Mouse (Mus musculus): ENCODE results near the gene Il1r1. TPM values are rescaled to one million over a fixed set of nuclear protein-coding genes. Genes with fewer than 3 reads are reported as not detected.

Gene Il1r1
- polyA plus RNA-seq, 1 experiment from 2014 or later, result 10.3 TPM

DNA sequence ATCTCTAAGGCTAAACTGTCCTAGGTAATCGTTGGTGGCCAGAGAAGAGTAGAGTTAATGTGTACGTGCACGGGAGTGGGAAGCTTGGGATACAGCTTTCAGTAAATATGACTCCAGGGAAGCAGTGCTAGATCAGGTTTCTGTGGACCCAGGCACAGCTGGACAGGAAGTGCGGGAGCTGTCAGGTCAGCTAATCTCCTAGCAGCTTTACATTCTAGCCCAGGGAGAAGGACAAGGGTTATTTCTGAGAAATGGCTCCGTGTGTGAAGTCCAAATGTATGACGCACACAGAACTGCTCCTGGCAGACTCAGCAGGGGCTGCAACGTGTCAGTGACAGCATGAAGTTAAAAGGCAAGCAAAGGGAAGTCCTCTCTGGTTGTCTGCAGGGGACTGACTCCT, 8.3 kb downstream of the Il1r1 start:
- Histone ChIP-seq H3K4me2 (replicated peaks) (no peak overlapping the region), H3K9me3 (replicated peaks) (no peaks in the 10 kb centered on the region)
- no peak for ATAC-seq (ENCODE audit: insufficient number of reproducible peaks, low FRiP score, low TSS enrichment, low read depth)

DNA sequence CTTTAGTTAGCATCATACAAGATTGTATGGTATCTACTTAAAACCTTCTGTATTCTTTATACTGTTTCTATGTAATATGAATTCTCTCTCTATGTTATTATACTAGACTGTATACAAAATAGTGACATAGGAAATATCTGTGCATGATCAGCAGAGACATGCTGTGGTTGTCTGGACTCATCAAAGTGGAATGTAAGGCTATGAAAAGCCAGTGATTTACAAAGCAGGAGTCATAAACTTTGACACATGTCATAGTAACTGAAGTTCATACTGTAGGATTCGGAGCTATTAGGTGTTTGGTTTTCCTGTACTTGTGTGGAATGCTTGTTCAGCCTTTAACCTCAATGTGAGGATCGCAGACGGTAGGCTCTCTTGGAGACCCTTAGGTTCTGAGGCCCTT, 8.7 kb downstream of the Il1r1 start:
- Histone ChIP-seq H3K9ac (no peak overlapping the region), H3K4me2 (replicated peaks) (no peak overlapping the region), H3K27me3 (no peaks in the 10 kb centered on the region), H3K4me1 (peaks cover 7% of the 10 kb centered on the region), H3K27ac (replicated peaks) (no peak overlapping the region), H3K4me3 (replicated peaks) (no peak overlapping the region), H3K9me3 (replicated peaks) (no peaks in the 10 kb centered on the region), H3K36me3 (no peaks in the 10 kb centered on the region)
- WGBS, result 55% methylated on average over 3 of the region's 3 CpGs
- ATAC-seq (ENCODE audit: insufficient number of reproducible peaks, low FRiP score, low TSS enrichment, low read depth), result no peak

More for the DNA sequence above, 8.3 kb downstream of the Il1r1 start:
- peaks cover 7% of the 10 kb centered on the region for H3K4me1 ChIP-seq
- no peak overlapping the region for H3K4me3 ChIP-seq (replicated peaks)
- no peak overlapping the region for H3K9ac ChIP-seq
- 32% methylated on average over 7 of the region's 7 CpGs for WGBS
- H3K36me3 ChIP-seq, result no peaks in the 10 kb centered on the region
- H3K27me3 ChIP-seq, result no peaks in the 10 kb centered on the region
- H3K27ac ChIP-seq (replicated peaks), result no peak overlapping the region

DNA sequence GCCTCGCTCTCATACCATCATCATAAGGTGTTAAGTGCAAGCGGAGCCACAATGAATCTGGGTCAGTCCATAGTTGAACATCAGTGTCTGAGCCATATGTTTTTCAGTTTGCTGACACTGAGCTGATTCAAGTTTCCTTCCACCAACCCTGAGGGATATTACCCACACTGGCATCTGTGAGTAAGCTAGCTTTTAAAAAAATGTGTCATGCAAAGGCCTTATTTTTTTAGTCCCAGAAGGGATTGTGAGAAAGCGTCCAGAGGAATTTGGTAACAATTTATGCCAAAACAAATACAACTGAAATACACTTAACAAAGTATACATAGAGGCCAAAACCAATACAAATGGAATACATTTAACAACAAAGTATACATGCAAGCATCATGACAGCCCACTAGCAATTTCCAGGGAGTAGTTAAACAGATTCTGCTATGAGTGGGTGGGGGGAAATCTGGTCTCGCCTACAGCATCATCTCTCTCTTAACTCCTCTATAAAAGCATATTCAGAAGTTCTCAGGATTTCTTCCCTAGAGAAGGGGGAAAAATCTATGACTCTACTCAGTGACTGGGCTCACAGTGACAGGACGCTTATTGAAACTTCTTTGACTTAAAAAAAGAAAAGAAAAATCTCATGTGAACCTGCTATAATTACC, 10.8 kb downstream of the Il1r1 start:
- Histone ChIP-seq H3K27me3 (no peaks in the 10 kb centered on the region), H3K9me3 (replicated peaks) (no peaks in the 10 kb centered on the region), H3K27ac (replicated peaks) (no peak overlapping the region), H3K4me3 (replicated peaks) (no peak overlapping the region), H3K36me3 (no peaks in the 10 kb centered on the region), H3K4me1 (peaks cover 7% of the 10 kb centered on the region), H3K9ac (no peak overlapping the region), H3K4me2 (replicated peaks) (no peak overlapping the region)
- no peak; the same call in 1 of the 2 replicates for ATAC-seq (ENCODE audit: insufficient number of reproducible peaks, low FRiP score, low TSS enrichment, low read depth)
- WGBS, result 55% methylated on average over 5 of the region's 5 CpGs

DNA sequence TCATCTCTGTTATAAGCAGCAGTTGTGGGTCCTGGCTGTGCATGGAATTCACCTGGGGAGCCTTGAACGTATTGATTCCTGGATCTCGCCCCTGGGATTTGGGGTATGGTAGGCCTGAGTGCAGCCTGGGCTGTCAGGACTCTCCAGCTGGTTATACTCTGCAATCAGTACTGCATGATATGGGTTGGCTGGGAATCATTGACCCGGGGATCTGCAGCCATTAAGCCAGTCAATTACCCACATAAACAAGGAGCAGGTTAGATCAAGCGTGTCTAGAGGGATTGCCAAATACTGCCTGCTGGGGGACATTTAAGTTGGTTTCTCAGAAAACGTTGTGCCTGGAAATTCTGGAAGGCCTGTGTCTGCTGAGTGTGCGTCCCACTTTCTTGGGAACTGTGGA, 11.8 kb downstream of the Il1r1 start:
- Histone ChIP-seq H3K36me3 (no peaks in the 10 kb centered on the region), H3K27me3 (no peaks in the 10 kb centered on the region), H3K27ac (replicated peaks) (no peak overlapping the region), H3K9me3 (replicated peaks) (no peaks in the 10 kb centered on the region), H3K4me1 (peaks cover 7% of the 10 kb centered on the region), H3K9ac (no peak overlapping the region), H3K4me3 (replicated peaks) (no peak overlapping the region), H3K4me2 (replicated peaks) (no peak overlapping the region)
- WGBS, result 55% methylated on average over 6 of the region's 6 CpGs
- no peak for ATAC-seq (ENCODE audit: insufficient number of reproducible peaks, low FRiP score, low TSS enrichment, low read depth)

DNA sequence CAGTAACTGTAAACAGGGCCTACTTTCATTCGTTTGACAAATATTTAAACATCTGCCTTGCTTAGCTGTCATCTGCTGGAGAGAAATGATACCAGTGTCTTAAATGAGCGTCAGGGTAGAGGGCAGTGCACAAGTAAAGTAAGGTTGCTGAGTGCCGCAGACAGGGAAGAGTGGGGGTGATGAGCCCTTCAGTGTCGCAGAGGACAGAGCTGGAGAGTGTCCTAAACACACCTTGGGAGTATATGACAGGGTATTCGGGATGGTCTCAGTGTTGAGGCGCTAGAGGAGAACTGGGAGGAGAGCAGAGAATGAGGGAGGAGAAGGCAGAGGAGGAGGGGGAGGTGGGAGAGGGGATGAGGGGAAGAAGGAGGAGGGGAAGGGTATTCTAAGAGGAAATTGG, 12.2 kb downstream of the Il1r1 start:
- H3K9me3 ChIP-seq (replicated peaks), result no peaks in the 10 kb centered on the region
- WGBS, result 71% methylated on average over 6 of the region's 6 CpGs
- H3K4me2 ChIP-seq (replicated peaks), result no peak overlapping the region
- H3K27me3 ChIP-seq, result no peaks in the 10 kb centered on the region
- no peak overlapping the region for H3K27ac ChIP-seq (replicated peaks)
- ATAC-seq (ENCODE audit: insufficient number of reproducible peaks, low FRiP score, low TSS enrichment, low read depth), result no peak
- H3K4me3 ChIP-seq (replicated peaks), result no peak overlapping the region
- no peak overlapping the region for H3K9ac ChIP-seq
- H3K36me3 ChIP-seq, result no peaks in the 10 kb centered on the region
- H3K4me1 ChIP-seq, result peaks cover 7% of the 10 kb centered on the region

DNA sequence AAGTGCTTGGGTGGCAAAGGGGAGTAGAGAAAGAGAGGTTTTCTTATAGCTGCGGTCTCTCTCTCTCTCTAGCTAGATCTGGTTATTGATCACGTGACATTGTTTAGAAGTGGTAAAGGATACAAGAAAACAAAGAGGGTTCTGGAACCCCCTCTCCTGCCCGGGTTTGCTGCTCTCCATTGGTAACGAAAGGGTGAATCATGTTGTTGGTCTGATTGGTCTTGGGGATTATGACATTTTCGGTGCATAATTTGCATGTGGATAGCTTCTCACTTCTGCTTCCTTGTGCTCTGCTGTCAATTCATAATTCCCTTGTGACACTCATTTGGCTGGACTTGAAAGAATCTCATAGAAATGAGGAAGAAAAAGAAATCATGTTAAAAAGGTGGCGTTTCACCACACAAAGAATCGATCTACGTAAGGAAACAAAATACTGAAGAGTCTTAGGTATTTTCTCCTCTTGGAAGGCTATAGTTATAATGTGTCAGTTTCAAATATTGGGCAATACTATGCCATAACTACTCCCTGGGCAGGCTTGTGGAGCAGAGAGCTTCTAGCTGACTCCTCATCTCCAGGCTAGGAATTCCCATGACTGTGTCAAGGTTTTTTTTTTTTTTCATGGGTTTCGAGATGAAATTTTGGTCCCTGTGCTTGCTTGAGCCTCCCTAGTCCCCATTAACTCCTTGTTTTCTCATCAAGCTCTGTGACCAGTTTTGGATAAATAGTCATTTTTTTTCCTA, 15.6 kb downstream of the Il1r1 start:
- H3K9ac ChIP-seq, result no peak overlapping the region
- H3K9me3 ChIP-seq (replicated peaks), result no peaks in the 10 kb centered on the region
- no peak overlapping the region for H3K27ac ChIP-seq (replicated peaks)
- 82% methylated on average over 9 of the region's 9 CpGs for whole genome bisulfite sequencing
- no peak overlapping the region for H3K4me2 ChIP-seq (replicated peaks)
- no peak overlapping the region for H3K4me3 ChIP-seq (replicated peaks)
- no peak for ATAC-seq (ENCODE audit: insufficient number of reproducible peaks, low FRiP score, low TSS enrichment, low read depth)
- no peaks in the 10 kb centered on the region for H3K36me3 ChIP-seq
- no peaks in the 10 kb centered on the region for H3K4me1 ChIP-seq
- H3K27me3 ChIP-seq, result no peaks in the 10 kb centered on the region

DNA sequence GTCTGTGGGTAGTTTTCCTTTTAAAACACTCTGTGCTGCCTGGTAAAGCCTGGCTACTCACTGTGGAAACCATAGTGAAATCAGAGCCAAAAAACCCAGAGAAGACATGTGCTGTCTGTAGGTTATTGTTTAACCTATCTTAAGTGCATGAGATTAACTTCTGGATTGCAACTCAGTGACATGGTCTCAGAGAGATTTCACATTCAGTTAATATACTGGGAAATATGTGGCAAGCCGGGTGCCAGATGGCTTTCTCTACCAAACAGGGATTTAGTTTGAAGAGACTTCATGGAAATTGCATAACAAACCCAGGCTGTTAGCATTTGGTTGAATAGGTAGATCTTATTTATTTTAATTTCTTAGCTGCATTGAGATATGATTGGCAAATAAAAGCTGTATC, 17.8 kb downstream of the Il1r1 start:
- no peaks in the 10 kb centered on the region for H3K4me1 ChIP-seq
- no peaks in the 10 kb centered on the region for H3K36me3 ChIP-seq
- H3K9me3 ChIP-seq (replicated peaks), result no peaks in the 10 kb centered on the region
- H3K27ac ChIP-seq (replicated peaks), result no peak overlapping the region
- ATAC-seq (ENCODE audit: insufficient number of reproducible peaks, low FRiP score, low TSS enrichment, low read depth), result no peak
- H3K4me2 ChIP-seq (replicated peaks), result no peak overlapping the region
- WGBS, result 57% methylated on average over 1 of the region's 1 CpGs
- no peak overlapping the region for H3K4me3 ChIP-seq (replicated peaks)
- no peaks in the 10 kb centered on the region for H3K27me3 ChIP-seq
- H3K9ac ChIP-seq, result no peak overlapping the region

DNA sequence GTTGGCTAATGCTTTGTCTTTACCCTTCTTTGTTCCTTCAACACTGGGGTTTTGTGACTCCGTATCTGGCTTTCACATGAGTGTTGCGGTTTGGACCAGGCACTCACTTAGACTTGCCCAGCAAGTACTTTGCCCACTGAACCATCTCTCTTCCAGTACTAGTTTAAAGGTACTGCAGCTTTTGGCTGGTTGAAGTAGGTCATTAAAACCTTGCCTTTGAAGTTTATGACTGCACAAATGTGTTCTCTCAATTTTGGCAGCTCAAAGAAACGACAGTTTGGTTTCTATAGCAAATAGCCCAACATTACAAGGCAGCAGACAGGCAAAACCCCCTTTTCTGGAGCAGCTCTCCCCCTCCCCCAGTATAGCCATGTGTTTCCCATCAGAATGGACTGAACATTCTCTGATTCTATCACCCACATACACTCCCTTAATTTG, 18.7 kb downstream of the Il1r1 start:
- no peak for ATAC-seq (ENCODE audit: insufficient number of reproducible peaks, low FRiP score, low TSS enrichment, low read depth)
- Histone ChIP-seq H3K36me3 (no peaks in the 10 kb centered on the region), H3K9ac (no peak overlapping the region), H3K4me1 (no peaks in the 10 kb centered on the region), H3K27me3 (no peaks in the 10 kb centered on the region), H3K27ac (replicated peaks) (no peak overlapping the region), H3K4me2 (replicated peaks) (no peak overlapping the region), H3K4me3 (replicated peaks) (no peak overlapping the region), H3K9me3 (replicated peaks) (no peaks in the 10 kb centered on the region)
- WGBS, result 66% methylated on average over 3 of the region's 3 CpGs

DNA sequence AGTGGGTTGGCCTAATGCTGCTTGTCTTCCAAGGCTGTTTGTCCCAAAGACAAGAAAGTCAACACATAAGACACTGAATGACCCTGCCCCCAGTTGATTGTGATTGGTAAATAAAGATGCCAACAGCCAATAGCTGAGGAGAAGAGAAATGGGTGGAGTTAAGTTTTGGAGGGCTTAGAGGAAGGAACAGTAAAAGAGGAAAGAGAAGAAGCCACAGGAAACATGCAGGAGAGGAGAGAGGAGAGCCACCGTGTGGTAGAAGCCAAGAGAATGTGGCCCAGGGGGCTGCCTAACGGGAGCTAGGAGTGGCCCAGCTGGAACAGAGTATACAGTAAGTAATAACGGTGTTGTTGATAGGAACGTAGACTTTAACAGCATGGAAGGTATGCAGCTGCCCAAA, 25.5 kb downstream of the Il1r1 start:
- 43% methylated on average over 4 of the region's 4 CpGs for WGBS
- 0 out of 2 replicates have a peak, but pooled peaks cover 3% of the 10 kb centered on the region for H3K4me1 ChIP-seq
- no peak overlapping the region for H3K9ac ChIP-seq
- H3K4me3 ChIP-seq (replicated peaks), result no peak overlapping the region
- no peak overlapping the region for H3K27ac ChIP-seq (replicated peaks)
- no peak overlapping the region for H3K4me2 ChIP-seq (replicated peaks)
- no peaks in the 10 kb centered on the region for H3K36me3 ChIP-seq
- no peak for ATAC-seq (ENCODE audit: insufficient number of reproducible peaks, low FRiP score, low TSS enrichment, low read depth)
- no peaks in the 10 kb centered on the region for H3K9me3 ChIP-seq (replicated peaks)
- no peaks in the 10 kb centered on the region for H3K27me3 ChIP-seq

DNA sequence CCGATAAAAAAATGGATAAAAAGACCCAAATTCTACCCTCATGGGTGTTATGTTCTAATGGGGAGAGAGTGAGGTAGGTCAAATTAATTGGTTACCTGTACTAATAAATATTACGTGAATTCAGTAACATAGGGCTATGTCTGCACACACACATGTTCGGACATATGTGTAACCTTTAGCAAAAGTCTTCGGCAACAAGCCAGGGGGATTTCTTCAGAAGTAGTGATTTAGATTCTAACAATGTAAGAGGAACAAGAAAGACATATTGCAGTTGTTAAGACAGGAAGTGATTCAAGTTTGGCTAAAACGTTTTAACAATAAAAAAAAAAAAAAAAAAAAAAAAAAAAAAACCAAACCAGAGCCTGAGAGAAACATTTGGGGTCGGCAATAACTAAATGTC, 27.6 kb downstream of the Il1r1 start:
- Histone ChIP-seq H3K4me3 (replicated peaks) (no peak overlapping the region), H3K9ac (no peak overlapping the region), H3K36me3 (no peaks in the 10 kb centered on the region), H3K9me3 (replicated peaks) (no peaks in the 10 kb centered on the region), H3K4me1 (0 out of 2 replicates have a peak, but pooled peaks cover 3% of the 10 kb centered on the region), H3K4me2 (replicated peaks) (no peak overlapping the region), H3K27ac (replicated peaks) (no peak overlapping the region), H3K27me3 (no peaks in the 10 kb centered on the region)
- no peak for ATAC-seq (ENCODE audit: insufficient number of reproducible peaks, low FRiP score, low TSS enrichment, low read depth)
- 68% methylated on average over 6 of the region's 6 CpGs for WGBS

DNA sequence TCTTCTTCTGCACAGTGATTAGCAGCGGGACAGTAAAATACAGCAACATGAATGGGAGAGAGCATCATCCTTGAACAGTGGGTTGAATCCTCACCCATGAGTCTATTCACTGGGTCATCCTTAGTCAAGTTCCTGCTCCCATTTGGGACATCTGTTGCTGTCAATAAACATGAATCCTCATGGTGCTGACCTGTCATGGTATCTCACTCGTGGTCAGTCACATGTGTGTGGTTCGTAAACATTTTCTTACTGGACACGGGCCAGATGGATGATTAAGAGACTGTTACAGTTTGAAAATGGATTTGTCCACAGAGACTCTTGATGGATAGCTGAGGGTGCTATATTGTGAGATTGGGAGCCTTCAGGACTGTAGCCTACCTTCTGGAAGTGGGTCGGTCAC, 29.1 kb downstream of the Il1r1 start:
- Histone ChIP-seq H3K27me3 (no peaks in the 10 kb centered on the region), H3K9me3 (replicated peaks) (no peaks in the 10 kb centered on the region), H3K4me2 (replicated peaks) (no peak overlapping the region), H3K4me1 (0 out of 2 replicates have a peak, but pooled peaks cover 3% of the 10 kb centered on the region), H3K27ac (replicated peaks) (no peak overlapping the region), H3K4me3 (replicated peaks) (no peak overlapping the region), H3K36me3 (no peaks in the 10 kb centered on the region), H3K9ac (no peak overlapping the region)
- no peak for ATAC-seq (ENCODE audit: insufficient number of reproducible peaks, low FRiP score, low TSS enrichment, low read depth)
- 84% methylated on average over 5 of the region's 5 CpGs for WGBS
